Mouse (Mus musculus): ENCODE results near the gene Prss37.
A peak's percentile ranks its signal among the peaks of the same experiment; 100 is the strongest.

Gene Prss37

GRCm38 (mm10) chr6:40519408-40519807 lies at the start of gene Prss37:
Prss37 (minus strand) TSS chr6:40519508.
- peak in 1 of 2 experiments; percentile 18 for DNase-seq (ENCODE audit: low spot score in 2 of 2)

- no peak for DNase-seq (ENCODE audit: low spot score in 2 of 2)
Measured at GRCm38 (mm10) chr6:40554950-40555349, 35.6 kb upstream of the Prss37 start, which contains the start of gene Olfr461. Olfr461 (minus strand) TSS chr6:40555050.

GRCm38 (mm10) chr6:40544690-40545089 lies 25.4 kb upstream of the Prss37 start:
- no peak for DNase-seq (ENCODE audit: low spot score in 2 of 2)

GRCm38 (mm10) chr6:40493229-40493628 lies 26.1 kb downstream of the Prss37 start, which contains the start of gene Tas2r108:
Tas2r108 (plus strand) TSS chr6:40493529.
- no peak for DNase-seq (ENCODE audit: low spot score in 2 of 2)

GRCm38 (mm10) chr6:40490933-40491332 lies 28.4 kb downstream of the Prss37 start, which contains the start of gene Tas2r137:
Tas2r137 (plus strand) TSS chr6:40491233.
- DNase-seq (ENCODE audit: low spot score in 2 of 2) = no peak

- no peak for DNase-seq (ENCODE audit: low spot score in 2 of 2)
Measured at GRCm38 (mm10) chr6:40482318-40482717, 37.0 kb downstream of the Prss37 start.

- DNase-seq (ENCODE audit: low spot score in 2 of 2) = no peak
Measured at GRCm38 (mm10) chr6:40479705-40480104, 39.6 kb downstream of the Prss37 start.

GRCm38 (mm10) chr6:40476132-40476531 lies 43.2 kb downstream of the Prss37 start:
- DNase-seq (ENCODE audit: low spot score in 2 of 2) = no peak

- no peak for DNase-seq (ENCODE audit: low spot score in 2 of 2)
Measured at GRCm38 (mm10) chr6:40471720-40472010, 47.6 kb downstream of the Prss37 start.

GRCm38 (mm10) chr6:40470916-40471719 lies 48.2 kb downstream of the Prss37 start, which contains the start of gene Ssbp1:
Ssbp1 (plus strand) TSS chr6:40471352.
- DNase-seq (ENCODE audit: low spot score in 2 of 2) = peak; percentile 88 to 93

GRCm38 (mm10) chr6:40465710-40466109 lies 53.6 kb downstream of the Prss37 start:
- DNase-seq (ENCODE audit: low spot score in 2 of 2) = no peak

Data from spleen, postnatal 4 days (tissue).